Mouse (Mus musculus): ENCODE data around the gene Gab1.

Gene Gab1

GRCm38 (mm10) chr8:80871400-80871799, 8.9 kb downstream of the Gab1 start:
- DNase-seq, result no peak

- DNase-seq, result no peak
These were observed 9.6 kb downstream of the Gab1 start for GRCm38 (mm10) chr8:80870535-80871204.

DNA sequence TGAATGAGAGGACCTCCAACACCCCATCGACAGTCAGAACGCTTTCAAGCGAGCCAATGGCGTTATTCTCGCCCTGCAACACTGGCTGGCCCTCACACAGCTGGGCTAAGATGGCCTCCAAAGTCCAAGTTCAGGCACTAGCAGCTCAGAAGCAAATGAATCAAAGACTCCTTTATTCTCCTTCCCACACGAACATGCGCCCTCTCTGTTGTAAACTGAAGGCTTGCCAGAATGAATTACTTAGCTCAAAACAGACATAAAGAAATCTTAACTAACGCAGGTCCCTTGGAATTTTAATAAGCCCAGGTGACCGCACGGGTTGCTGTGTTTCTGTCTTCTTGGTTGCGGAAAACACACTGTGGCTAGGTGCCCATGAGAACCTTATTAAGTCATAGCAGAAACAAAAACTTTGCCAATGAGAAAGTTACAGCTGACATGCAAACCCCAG, 10.4 kb downstream of the Gab1 start:
- DNase-seq, result no peak

DNA sequence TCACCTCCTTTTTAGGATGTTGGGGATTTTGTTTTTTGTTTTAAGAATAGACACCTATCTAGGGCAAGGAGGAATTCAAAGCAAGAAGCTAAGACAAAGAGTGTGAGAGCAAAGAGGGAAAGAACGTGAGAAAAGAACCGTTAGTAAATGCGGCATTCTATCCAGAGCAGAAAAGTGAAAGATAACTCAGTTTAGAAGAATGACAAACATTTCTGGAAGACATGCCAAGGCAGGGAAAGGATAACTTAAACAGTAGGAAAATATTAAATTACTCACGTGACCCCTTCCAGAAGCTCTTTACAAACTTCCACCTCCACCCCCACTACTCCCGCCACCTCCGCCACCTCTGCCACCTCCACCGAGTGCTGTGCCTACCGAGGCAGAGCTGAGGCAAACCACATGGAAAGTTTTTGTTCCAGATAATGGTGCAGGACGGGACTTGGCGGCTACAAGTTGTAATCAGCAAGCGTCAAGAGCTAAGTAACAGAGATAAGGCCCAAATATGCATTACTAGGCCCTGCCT, 11.5 kb downstream of the Gab1 start:
- DNase-seq, result no peak

DNA sequence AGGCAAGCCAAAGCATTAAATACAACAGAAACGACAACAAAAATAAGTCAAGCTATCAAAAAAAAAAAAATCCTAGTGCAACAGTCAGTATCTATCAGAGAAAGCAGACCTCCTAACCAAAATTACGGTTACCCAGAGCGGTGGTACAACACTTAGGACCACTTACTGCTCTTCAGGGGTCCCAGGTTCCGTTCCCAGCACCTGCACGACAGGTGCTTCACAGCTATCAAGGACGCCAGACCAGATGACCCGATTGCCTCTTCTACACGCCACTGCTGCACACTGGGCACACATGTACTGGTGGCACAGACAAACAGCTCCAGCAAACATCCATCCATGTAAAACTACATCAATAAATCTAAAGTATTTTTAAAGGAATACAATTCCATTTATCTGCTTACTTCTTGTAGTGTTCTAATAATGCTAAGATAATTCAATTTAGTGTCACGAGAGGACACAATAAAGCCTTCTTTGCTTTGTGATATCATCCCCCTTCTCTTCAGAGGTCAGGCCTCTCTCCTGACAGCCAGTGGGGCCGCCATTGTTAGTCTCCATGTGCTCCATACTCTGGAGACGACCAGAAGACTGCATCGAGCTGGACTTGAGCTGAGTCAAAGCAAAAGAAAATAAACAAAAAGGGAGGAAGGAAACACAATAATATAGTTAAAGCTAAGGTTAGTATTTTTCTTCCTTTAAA, 12.2 kb downstream of the Gab1 start:
- DNase-seq, result no peak

DNA sequence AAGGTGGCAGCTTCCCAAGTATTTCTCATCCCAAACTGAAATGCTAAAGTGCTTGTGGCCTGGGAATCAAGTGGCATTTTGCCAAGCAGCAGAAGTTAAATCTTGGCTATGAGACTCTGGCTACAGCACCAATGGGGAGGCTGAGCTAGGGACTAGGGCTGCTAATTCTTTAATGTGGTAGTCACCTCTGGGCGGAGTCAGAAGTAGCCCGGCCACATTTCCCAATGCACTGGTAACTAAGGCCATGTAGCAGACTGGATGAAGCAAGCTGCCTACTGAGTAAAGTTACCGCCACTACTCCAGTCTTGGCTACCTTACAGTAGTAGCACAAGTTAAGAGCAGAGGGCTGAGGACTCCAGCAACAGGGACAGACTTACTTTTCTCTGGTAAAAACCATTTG, 12.7 kb downstream of the Gab1 start:
- no peak for DNase-seq

GRCm38 (mm10) chr8:80865181-80865784, 15.0 kb downstream of the Gab1 start:
- no peak for DNase-seq

DNA sequence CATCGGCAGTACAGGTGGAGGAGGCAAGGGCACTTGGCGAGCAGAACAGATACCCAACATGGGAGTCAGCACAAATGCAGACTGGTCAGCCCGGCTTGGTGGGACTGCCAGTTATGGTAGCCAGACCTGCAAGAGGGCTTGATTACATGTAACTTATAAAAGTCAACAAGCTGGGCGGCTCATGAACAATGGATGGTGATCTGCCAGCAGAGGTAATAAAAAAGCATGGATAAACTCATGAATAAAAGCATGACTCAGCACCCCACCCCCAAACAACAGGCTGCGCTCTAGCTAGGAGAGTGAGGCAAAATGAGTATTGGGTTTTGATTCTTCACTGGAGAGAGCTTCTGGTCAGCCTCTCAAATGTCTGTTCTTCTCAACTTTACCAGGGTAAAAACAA, 16.9 kb downstream of the Gab1 start:
- no peak for DNase-seq

GRCm38 (mm10) chr8:80859180-80859775, 21.0 kb downstream of the Gab1 start:
- no peak for DNase-seq

GRCm38 (mm10) chr8:80857851-80858367, 22.4 kb downstream of the Gab1 start:
- no peak for DNase-seq

DNA sequence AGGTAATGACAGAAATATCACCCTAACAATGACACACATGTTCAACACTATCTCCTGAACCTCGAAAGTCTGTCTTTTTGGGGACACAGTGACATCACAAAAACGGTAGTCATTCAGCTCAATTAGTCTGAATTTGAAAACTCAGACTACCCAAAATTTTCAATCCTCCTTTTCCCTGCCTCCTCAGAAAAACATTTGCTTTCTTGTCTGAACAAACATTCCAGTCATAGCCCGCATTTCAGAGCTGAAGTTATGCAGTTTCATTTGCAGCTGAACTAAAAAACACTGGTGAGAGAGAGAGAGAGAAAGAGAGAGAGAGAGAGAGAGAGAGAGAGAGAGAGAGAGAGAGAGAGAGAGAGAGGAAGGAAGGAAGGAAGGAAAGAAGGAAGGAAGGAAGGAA, 23.2 kb downstream of the Gab1 start:
- DNase-seq, result no peak

- DNase-seq, result no peak
These were observed 23.7 kb downstream of the Gab1 start for GRCm38 (mm10) chr8:80856606-80857005.

- DNase-seq, result no peak
These were observed 26.7 kb downstream of the Gab1 start for GRCm38 (mm10) chr8:80853622-80854021.

DNA sequence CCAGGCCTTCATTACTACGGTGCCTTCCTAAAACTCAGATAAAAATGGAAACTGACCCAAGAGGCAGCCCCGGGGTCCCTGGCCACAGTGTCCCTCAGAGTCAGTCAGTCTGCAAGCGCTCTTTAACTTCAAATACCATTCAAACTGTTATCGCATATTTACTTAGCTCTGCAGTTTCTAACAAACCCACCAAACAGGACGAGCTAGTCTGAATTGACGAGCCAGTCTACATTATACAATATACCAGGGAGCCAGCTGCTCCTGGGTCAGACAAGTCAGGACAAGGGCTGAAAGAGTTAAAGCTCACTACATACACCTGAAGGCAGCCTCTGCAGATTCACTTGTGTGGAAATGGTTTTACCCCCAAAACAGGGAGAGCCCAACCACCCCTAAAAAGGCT, 27.1 kb downstream of the Gab1 start:
- DNase-seq, result no peak

DNA sequence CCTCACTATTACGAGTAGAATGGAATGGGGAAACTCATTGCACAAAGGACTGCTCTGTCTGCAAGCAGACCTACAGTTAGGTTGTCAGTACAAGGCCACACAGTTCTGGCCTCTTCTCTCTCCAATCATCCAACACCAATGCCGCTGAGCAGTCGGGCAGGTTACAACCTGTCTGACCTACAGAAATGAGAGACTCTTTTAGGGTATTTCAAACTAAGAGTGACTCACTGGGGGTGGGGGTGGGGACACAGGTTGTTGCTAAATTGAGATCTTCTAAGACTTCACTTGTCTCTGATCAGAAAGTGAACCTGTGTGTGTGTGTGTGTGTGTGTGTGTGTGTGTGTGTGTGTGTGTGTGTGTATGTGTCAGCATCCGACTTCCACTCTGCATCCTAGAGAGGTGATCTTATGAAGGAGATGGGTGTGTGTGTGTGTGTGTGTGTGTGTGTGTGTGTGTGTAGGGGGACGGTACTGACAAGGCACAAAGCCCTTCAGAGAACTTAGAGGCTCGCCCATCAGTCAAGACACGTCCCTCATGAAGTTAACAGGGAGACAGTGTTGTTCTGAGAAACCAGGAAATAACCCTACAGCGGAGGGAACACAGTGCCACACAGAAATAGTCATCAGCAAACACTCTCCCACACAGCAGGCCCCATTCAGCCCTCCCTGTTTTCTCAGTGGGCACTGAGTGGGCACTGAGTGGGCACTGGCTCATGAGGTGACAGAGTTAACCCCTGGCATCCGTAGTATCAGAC, 27.7 kb downstream of the Gab1 start:
- no peak for DNase-seq

DNA sequence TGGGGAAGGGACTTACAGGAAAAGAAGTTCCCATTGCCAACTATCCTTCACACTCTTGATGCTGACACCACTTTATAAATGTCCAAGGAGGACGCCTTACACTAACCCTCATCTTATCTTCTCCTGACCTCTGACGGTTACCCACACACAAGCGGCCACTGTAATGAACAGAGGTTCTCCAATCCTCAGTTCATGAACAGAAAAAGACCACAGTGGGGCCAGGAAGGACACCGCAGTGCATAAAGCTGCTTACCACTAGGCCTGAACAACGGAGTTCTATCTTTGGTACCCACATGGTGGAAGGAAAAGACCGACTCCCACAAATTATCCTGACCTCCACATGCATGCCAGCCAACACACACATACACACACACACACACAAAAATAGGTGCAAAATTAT, 28.7 kb downstream of the Gab1 start:
- DNase-seq, result no peak

- no peak for DNase-seq
These were observed 30.3 kb downstream of the Gab1 start for GRCm38 (mm10) chr8:80850013-80850412.

DNA sequence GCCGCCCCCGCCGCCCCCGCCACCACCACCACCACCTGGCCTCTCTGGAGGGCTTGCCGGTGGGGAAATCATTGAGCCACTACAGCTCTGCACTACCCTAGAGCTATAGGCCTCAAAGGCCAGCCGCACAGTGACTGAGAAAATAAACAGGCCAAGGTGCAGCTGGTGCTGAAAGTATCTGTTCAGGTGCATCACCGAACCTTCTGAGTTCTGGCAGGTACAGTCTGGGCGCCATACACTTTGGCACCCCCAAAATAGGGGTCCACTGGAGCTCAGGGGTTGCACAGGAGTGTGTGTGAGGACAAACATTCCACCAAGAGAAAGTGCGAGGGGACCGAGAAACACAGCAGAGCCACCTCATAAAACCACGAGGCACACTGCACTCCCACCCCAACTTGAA, 31.7 kb downstream of the Gab1 start:
- DNase-seq, result no peak

- DNase-seq, result no peak
These were observed 32.4 kb downstream of the Gab1 start for GRCm38 (mm10) chr8:80847912-80848311.

- no peak for DNase-seq
These were observed 35.0 kb downstream of the Gab1 start for GRCm38 (mm10) chr8:80845284-80845683.

DNA sequence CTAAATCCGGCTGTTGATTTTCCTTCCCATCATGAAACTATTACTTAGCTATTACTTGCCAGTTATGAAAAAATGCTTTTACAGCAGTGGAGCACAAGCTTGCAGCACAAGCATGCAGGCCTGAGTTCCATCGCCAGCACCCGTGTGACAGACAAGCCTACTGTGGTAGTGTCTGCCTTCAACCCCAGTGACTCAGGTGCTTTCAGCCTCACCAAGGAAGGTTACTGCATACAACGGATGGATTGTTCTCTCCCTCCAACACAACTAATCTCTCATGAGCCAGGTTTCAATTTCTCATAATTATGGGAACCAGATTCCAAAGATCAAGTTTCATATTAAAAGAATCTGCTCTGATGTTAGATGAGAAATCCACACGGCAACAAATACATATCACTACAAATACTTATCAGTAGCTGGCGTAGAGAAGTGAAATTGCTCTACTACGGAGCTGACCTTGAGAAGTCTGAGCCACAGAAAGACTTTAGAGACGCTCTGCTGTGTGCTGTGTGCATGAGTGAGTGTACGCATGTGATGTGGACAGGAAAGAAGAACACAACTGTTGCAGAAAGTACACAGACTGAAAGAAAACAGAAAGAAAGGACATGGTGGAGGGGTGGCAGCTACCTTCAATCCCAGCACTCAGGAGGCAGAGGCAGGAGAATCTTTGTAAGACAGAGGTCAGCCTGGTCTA, 36.4 kb downstream of the Gab1 start:
- no peak for DNase-seq

GRCm38 (mm10) chr8:80842514-80842913, 37.8 kb downstream of the Gab1 start:
- no peak for DNase-seq

Data from thymus, adult 18-20 months (tissue).